Mouse (Mus musculus): ENCODE results near the gene Hpcal1. TPM values are rescaled to one million over a fixed set of nuclear protein-coding genes. Genes with fewer than 3 reads are reported as not detected.
"Not testable (repeated sequence)": the region's sequence is repeated elsewhere in the genome, so short reads cannot be mapped to it uniquely, and the experiment has no call there.

Gene Hpcal1
- total RNA-seq, 2 experiments from 2014 or later = 23.2 to 25.2 TPM

DNA sequence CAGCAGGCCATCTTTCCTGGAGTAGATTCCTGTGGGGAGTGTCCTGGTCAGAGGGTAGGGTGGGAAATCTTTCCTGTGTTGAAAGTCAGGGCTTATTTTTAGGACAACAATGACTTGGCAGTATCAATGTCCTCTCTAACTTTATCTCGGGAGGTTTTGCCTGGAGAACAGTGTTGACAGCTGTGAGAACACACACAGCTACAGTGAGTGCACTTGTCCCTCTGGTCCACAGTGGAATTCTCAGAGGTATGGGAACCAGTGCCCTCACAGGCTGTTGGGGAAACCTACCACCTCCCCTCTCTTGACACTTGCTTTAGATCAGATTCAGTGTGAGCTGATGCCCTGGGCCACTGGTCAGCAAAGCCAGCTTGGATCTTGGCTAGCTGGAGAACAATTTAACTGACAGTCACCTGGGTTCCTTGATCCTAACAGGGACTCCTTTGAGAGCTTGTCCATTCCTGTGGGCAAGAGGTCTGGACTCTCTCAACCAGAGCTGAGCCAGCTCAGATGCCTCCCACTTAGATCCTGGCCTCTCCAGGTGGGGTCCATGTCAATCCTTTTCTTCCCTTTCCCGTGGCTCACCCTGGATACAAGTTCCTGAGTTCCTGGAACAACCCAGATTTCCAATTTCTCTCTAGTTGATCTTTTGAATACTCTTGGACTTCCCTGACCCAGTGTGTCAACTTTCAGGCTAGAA, 79.0 kb downstream of the Hpcal1 start:
- no peak for DNase-seq (ENCODE audit: low spot score in 2 of 2)

GRCm38 (mm10) chr12:17770538-17770937, 79.9 kb downstream of the Hpcal1 start:
- no peak for DNase-seq (ENCODE audit: low spot score in 2 of 2)

DNA sequence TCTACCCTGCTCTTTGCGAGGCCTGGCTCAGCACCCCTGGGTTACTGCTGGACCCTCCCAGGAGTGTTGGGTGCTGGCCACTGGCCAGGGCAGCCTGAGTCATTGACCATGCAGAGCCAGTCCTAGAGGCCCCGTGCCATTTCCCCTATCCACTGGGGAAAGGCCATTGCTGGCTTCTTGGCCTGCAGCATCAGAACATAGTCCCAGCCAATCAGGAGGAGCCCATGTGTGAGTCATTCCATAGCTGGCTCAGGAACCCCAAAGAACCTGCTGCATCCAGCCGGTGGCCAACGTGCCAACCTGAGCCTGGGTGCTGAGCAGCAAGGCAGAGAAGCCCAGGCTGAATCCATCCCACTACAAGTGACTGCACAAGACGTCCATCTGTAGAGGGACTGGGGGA, 83.1 kb downstream of the Hpcal1 start:
- peak; percentile 33 to 41 for DNase-seq (ENCODE audit: low spot score in 2 of 2)

GRCm38 (mm10) chr12:17774842-17775241, 84.2 kb downstream of the Hpcal1 start:
- DNase-seq (ENCODE audit: low spot score in 2 of 2) = not testable (repeated sequence)

- DNase-seq (ENCODE audit: low spot score in 2 of 2) = peak in 1 of 2 experiments; percentile 32
These were observed 87.7 kb downstream of the Hpcal1 start for GRCm38 (mm10) chr12:17778320-17778719.

DNA sequence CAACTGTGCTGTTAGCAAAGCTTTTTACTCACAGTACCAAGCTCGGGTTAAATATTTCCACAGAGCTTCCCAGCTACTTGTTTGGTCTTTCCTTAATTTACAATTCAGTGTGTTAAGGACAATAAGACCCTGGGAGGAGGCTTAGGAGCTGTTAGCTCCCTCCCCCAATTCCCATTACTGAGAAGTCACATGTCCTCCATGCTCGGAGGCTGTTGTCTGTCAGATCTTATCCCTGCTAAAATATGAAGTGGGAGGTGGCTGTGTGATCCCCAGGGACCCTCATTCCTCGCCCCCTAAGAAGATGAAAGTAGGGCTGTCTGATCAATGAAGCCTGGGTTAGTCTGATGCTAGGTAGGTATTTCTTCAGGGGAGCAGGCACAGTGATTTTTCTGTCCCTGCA, 88.4 kb downstream of the Hpcal1 start:
- no peak for DNase-seq (ENCODE audit: low spot score in 2 of 2)

DNA sequence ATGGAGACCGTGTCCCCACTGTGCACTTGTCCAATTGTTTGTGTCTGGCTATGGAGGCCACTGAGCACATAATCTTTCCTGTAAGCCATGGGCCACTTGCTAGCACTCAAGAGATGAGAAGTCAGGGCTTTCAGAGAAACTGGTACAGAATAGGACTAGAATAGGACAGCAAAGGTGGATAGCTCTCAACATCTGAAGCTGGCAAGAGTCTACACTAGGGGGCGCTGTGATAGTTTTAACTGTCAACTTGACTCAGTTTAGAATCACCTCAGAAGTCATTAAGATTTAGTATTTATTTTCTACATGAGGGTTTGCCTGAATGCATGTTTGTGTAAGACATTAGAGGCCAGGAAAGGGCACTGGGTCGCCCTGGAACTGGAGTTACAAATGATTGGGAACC, 98.8 kb downstream of the Hpcal1 start:
- no peak for DNase-seq (ENCODE audit: low spot score in 2 of 2)

DNA sequence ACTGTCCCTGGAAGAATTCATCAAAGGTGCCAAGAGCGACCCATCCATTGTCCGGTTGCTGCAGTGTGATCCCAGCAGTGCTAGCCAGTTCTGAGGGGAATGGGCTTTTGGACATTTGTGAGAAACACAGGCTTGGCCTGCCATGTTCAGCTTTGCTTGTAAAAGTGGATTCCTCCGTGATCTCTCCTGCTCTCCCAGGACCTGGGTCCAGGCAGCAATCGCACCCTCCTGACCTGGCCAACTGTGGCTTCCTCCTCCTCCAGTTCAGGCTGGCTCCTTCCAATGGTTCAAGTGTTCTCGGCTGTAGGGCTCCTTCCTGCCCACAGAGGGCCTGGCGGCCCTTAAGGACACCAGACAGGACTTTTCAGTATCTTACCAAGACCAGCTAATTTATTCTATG, 100.5 kb downstream of the Hpcal1 start:
- no peak for DNase-seq (ENCODE audit: low spot score in 2 of 2)

- no peak for DNase-seq (ENCODE audit: low spot score in 2 of 2)
These were observed 102.1 kb downstream of the Hpcal1 start for GRCm38 (mm10) chr12:17792756-17793155.

GRCm38 (mm10) chr12:17795660-17796278, 105.1 kb downstream of the Hpcal1 start:
- DNase-seq (ENCODE audit: low spot score in 2 of 2) = peak; percentile 68 to 76

DNA sequence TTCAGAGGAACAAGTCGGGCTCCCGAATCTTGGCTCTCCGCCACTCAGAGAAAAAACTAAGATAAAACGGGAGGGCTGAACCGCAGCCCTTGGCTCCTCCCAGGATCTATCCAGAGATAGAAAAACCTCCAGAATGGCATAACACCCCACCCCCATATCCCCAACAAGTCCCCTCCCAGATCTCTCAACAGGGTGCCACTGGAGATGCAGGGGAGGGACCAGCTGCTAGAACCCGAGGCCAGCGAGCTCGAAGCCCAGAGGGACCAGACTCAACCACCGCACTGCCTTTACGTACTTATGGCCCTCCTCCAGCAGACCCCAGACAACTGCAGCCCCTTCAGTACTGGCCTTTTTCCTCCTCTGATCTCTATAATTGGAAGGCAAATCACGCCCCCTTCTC, 107.6 kb downstream of the Hpcal1 start:
- not testable (repeated sequence) for DNase-seq (ENCODE audit: low spot score in 2 of 2)

- peak; percentile 33 to 37 for DNase-seq (ENCODE audit: low spot score in 2 of 2)
These were observed 117.9 kb downstream of the Hpcal1 start for GRCm38 (mm10) chr12:17808542-17808941.

DNA sequence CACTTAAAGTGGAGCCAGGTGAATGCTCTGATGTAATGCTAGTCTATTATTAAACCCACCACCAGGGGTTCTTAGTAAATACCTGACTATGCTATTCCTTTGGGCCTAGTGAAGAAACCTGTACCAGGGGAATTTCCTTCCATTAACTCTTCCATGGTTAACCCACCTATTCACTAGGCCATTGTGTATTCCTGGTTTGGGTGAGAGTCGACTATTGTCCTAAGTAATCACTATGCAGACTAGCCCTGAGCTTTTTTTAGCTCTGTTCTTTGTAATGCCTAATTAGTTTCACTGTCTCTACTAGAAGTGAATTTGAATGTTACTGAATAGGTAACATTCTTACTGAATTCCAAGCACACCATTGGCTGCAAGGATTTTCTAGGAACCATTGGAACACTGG, 144.6 kb downstream of the Hpcal1 start:
- not testable (repeated sequence) for DNase-seq (ENCODE audit: low spot score in 2 of 2)

Other genes starting within 250 kb of the Hpcal1 start
- gene Odc1, start 146.1 kb upstream of the Hpcal1 start, total RNA-seq (2021) = 100 to 1,000 TPM; 331 to 566 TPM

Measured in adrenal gland, adult 18-20 months (tissue).